Mouse (Mus musculus): ENCODE measurements at regions not wholly inside any gene's neighbourhood (a gene's known extent, or its start where the extent isn't known, plus 50 kb on each side); places are given as distances from the start of the nearest gene placed in this dataset.

GRCm38 (mm10) chr17:50425531-50425930 is 83.7 kb upstream of the Plcl2 start:
- in situ Hi-C loops (cut with MboI; ENCODE audit: low pct_unique_long_range_greater_than_20kb in 1 of 2, low sequenced_read_pairs in 2 of 2, unreplicated experiment in 1 of 2), result no loop called here

DNA sequence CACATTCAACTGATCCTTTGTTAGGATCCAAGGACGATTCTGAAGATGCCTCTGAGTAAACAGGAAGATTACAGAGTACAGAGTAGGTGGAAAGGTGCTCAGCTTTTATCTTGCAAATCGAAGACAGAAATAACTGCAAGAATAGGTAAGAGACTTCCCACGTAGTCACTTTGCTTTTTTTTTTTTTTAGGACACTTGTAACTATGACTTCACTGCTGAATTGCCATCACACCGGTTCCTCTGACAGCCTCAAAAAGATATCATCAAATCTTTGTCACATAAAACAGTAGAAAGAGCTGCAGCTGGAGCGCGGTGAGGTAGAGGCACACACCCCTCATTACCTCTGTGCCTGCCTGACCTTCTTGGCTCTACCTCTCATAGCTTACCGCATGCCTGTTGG is 83.1 kb upstream of the Plcl2 start:
- in situ Hi-C loops (cut with MboI; ENCODE audit: low pct_unique_long_range_greater_than_20kb in 1 of 2, low sequenced_read_pairs in 2 of 2, unreplicated experiment in 1 of 2), result no loop called here

- in situ Hi-C loops (cut with MboI; ENCODE audit: low pct_unique_long_range_greater_than_20kb in 1 of 2, low sequenced_read_pairs in 2 of 2, unreplicated experiment in 1 of 2), result no loop called here
Observed at GRCm38 (mm10) chr17:50427331-50428003, 81.7 kb upstream of the Plcl2 start.

- in situ Hi-C loops (cut with MboI; ENCODE audit: low pct_unique_long_range_greater_than_20kb in 1 of 2, low sequenced_read_pairs in 2 of 2, unreplicated experiment in 1 of 2), result no loop called here
Observed at GRCm38 (mm10) chr17:50428004-50428560, 81.1 kb upstream of the Plcl2 start.

- in situ Hi-C loops (cut with MboI; ENCODE audit: low pct_unique_long_range_greater_than_20kb in 1 of 2, low sequenced_read_pairs in 2 of 2, unreplicated experiment in 1 of 2), result no loop called here
Observed at GRCm38 (mm10) chr17:50432559-50432958, 76.6 kb upstream of the Plcl2 start.

GRCm38 (mm10) chr17:50438960-50439359 is 70.2 kb upstream of the Plcl2 start:
- in situ Hi-C loops (cut with MboI; ENCODE audit: low pct_unique_long_range_greater_than_20kb in 1 of 2, low sequenced_read_pairs in 2 of 2, unreplicated experiment in 1 of 2), result no loop called here

GRCm38 (mm10) chr17:50439365-50439764 is 69.8 kb upstream of the Plcl2 start:
- in situ Hi-C loops (cut with MboI; ENCODE audit: low pct_unique_long_range_greater_than_20kb in 1 of 2, low sequenced_read_pairs in 2 of 2, unreplicated experiment in 1 of 2), result no loop called here

GRCm38 (mm10) chr17:50442062-50442461 is 67.1 kb upstream of the Plcl2 start:
- in situ Hi-C loops (cut with MboI; ENCODE audit: low pct_unique_long_range_greater_than_20kb in 1 of 2, low sequenced_read_pairs in 2 of 2, unreplicated experiment in 1 of 2), result no loop called here

DNA sequence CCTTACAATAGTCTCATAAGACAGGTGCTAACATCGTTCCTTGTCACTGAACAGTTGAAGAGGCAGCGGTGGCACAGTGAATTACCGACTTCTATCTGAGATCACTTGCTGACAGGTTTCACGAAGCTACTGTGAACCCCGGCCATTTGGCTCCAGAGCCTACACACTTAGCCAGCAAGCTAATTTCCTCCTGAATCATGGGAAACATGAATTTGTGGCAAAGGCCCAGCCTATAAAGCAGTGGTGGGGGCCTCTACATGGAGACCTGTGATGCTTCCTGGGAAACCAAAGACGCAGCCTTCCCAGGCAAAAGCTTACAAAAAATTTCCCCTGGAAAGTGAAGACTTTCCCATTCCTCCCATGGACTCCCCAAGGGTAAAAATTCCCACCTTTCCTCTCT is 66.3 kb upstream of the Plcl2 start:
- in situ Hi-C loops (cut with MboI; ENCODE audit: low pct_unique_long_range_greater_than_20kb in 1 of 2, low sequenced_read_pairs in 2 of 2, unreplicated experiment in 1 of 2), result no loop called here

DNA sequence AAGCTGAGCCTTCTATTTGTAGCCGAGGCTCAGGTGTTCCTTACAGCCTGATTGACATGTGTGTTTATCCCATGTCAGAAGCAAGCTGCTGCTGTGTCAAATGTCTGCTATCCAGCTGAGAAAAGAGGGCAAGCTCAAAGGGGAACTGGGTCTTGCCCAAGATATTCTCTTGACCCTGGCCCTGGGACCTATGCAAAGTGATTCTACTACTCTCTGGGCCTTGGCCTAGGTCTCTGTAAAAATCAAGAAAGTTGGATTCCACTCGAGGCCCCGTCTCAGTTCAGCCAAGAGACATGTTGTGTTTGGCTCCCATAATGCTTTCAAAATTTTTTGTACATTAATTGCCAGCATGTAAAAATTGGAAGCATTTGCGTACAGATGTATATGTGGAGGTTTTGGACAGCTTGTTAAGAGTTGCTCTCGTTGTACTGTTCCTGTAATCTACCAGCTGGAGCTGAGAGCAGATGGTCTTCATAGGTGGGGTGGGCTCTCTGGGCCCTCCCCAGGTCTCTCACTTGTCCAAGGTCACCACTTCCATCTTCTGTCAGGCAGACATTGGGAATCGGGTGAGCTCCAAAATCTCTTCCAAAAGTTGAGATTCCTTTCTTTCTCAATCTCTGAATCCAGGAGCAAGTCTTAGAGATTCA is 65.7 kb upstream of the Plcl2 start:
- in situ Hi-C loops (cut with MboI; ENCODE audit: low pct_unique_long_range_greater_than_20kb in 1 of 2, low sequenced_read_pairs in 2 of 2, unreplicated experiment in 1 of 2), result no loop called here

- in situ Hi-C loops (cut with MboI; ENCODE audit: low pct_unique_long_range_greater_than_20kb in 1 of 2, low sequenced_read_pairs in 2 of 2, unreplicated experiment in 1 of 2), result no loop called here
Observed at GRCm38 (mm10) chr17:50444023-50444389, 65.2 kb upstream of the Plcl2 start.

- in situ Hi-C loops (cut with MboI; ENCODE audit: low pct_unique_long_range_greater_than_20kb in 1 of 2, low sequenced_read_pairs in 2 of 2, unreplicated experiment in 1 of 2), result no loop called here
Observed at GRCm38 (mm10) chr17:50448693-50449092, 60.5 kb upstream of the Plcl2 start.

- in situ Hi-C loops (cut with MboI; ENCODE audit: low pct_unique_long_range_greater_than_20kb in 1 of 2, low sequenced_read_pairs in 2 of 2, unreplicated experiment in 1 of 2), result no loop called here
Observed at GRCm38 (mm10) chr17:50451606-50452005, 57.6 kb upstream of the Plcl2 start.

DNA sequence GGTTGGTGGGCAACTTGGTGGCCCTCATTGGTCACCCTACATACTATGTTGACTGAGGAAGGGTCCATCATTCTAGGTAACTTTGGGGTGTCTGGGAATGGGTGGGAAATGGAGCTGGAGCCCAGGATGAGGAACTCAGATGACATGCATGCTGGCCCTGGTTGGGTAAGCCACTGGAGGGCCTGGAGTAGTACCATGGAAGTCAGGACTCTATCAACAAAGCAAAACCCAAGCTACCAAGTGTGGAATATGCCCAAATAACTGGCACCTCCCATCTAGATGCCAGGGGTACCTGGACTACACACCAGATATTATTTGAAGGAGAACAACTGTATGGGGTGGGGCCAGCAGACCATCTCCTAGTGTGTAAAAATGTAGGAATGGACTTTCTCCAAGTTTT is 55.7 kb upstream of the Plcl2 start:
- in situ Hi-C loops (cut with MboI; ENCODE audit: low pct_unique_long_range_greater_than_20kb in 1 of 2, low sequenced_read_pairs in 2 of 2, unreplicated experiment in 1 of 2), result no loop called here

- in situ Hi-C loops (cut with MboI; ENCODE audit: low pct_unique_long_range_greater_than_20kb in 1 of 2, low sequenced_read_pairs in 2 of 2, unreplicated experiment in 1 of 2), result no loop called here
Observed at GRCm38 (mm10) chr17:50453956-50454355, 55.2 kb upstream of the Plcl2 start.

GRCm38 (mm10) chr17:50454917-50455316 is 54.3 kb upstream of the Plcl2 start:
- in situ Hi-C loops (cut with MboI; ENCODE audit: low pct_unique_long_range_greater_than_20kb in 1 of 2, low sequenced_read_pairs in 2 of 2, unreplicated experiment in 1 of 2), result no loop called here

- in situ Hi-C loops (cut with MboI; ENCODE audit: low pct_unique_long_range_greater_than_20kb in 1 of 2, low sequenced_read_pairs in 2 of 2, unreplicated experiment in 1 of 2), result no loop called here
Observed at GRCm38 (mm10) chr17:50455719-50456118, 53.5 kb upstream of the Plcl2 start.

GRCm38 (mm10) chr17:50457053-50457697 is 52.0 kb upstream of the Plcl2 start:
- in situ Hi-C loops (cut with MboI; ENCODE audit: low pct_unique_long_range_greater_than_20kb in 1 of 2, low sequenced_read_pairs in 2 of 2, unreplicated experiment in 1 of 2), result no loop called here

DNA sequence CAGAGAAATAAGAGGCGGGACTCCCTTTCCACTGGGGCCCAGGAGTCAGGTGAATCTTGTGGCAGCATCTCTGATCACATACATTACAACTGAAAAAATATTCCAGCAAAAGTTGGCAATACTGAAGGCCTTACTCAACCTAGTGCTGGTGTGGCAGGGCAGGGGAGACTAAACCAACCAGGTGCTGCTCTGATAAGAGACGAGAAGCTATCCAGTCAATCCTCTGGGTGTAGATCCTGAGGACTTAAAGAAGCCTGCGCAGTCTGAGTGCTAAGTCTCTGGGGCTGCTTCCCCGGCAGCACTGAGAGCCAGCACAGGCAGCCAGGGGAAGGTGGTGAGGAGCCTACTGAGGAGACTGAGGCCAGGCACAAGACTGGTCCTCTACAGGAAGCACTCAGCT is 51.0 kb upstream of the Plcl2 start:
- in situ Hi-C loops (cut with MboI; ENCODE audit: low pct_unique_long_range_greater_than_20kb in 1 of 2, low sequenced_read_pairs in 2 of 2, unreplicated experiment in 1 of 2), result no loop called here

All from mouse embryonic stem cell (cell line).